Mouse (Mus musculus) G1E (cell line): ENCODE measurements around the gene Tamm41.

Source experiments
- CTCF ChIP-seq: IDR thresholded peaks from 2 replicates; pipeline ENCODE4 v1.5.1; 2012; ENCODE audit warnings: low read depth, low read length, inconsistent platforms, mixed read lengths
- GATA1 ChIP-seq: IDR thresholded peaks from 2 replicates; pipeline ENCODE4 v1.6.1; 2012; ENCODE audit warnings: borderline replicate concordance, low read length, inconsistent platforms, mixed read lengths
- GATA2 ChIP-seq: IDR thresholded peaks from 2 replicates; pipeline ENCODE4 v1.6.1; 2012; ENCODE audit warnings: low read depth, low read length, inconsistent platforms, borderline replicate concordance
- POLR2AphosphoS5 ChIP-seq: IDR thresholded peaks from 2 replicates; pipeline ENCODE4 v1.6.1; 2012; ENCODE audit warnings: low read depth, low read length, inconsistent platforms; ENCODE audit not compliant: insufficient replicate concordance
- TAL1 ChIP-seq: conservative IDR thresholded peaks from 2 replicates; pipeline ENCODE4 v1.6.1; 2012; ENCODE audit warnings: low read depth, low read length, inconsistent platforms, mixed read lengths

DNA sequence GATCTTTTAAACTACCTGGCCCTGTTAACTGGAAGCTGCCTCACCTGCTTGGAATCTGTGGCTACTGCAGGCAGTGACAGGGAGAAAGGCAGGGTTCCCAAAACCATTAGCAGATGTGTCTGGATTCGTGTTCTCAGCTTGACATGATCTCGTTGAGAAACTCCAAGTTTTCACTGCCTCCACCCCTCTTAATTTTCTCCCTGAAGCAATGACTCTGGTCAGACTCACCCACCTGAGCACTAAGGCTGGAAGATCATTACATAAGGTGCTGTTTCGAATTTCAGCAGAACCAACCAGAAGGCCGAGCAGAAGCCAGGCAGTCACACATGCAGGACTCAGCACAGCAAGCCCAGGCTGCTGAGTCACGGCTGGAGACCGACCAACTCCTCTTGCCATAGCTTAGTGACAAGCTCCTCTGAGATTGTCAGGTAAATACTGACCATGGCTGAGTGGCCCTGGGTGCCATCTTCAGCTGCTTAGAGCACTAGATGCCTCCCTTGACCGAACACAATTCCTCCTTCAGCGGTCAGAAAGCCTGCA lies 32.3 kb downstream of the Tamm41 start:
- TF ChIP-seq CTCF (no peak), GATA1 (no peak), TAL1 (no peak), GATA2 (no peak), POLR2AphosphoS5 (no peak)
